Mouse (Mus musculus): Measurements from ENCODE around the gene Sipa1l3. TPM values are rescaled to one million over a fixed set of nuclear protein-coding genes. Genes with fewer than 3 reads are reported as not detected.

Sipa1l3 gene
- polyA plus RNA-seq (2012; rRNA removed), result 25.6 and 38.0 TPM in 2 replicates

DNA sequence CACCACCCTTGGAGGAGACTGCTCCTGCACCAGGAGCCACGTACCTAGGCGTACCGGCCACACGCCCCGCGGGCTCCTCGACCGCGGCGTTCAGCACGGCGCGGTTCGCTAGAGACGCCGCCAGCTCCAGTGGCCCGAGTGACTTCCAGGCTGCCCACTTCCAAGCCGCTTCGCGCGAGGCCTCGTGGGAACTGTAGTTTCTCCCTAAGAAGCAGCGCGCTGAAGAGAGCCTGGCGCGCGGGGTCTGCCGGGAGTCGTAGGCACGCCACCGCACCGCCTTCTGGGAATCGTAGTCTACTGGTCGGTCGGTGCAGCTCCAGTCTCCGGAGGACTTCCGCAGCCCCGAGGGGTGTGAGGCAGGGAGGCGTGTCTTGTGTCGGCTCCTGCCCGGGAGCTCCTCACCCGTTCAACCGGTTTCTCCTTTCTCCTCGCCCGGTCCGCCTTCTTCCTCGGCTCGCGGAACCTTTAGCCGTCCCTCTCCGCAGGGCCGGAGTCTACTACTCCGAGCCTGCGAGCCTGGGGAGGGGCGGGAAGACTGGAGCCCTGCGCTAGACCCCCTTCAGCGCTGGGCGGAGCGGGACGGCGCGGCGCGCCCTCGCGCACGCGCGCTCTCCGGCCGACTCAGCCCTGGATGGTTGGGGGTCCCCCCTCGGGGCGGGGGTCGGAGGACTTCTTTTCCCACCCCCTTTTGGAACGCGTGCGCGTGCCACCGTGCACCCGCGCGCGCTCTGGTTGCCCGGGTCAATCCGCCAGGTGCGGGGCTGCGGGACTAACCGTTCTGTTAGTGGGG is at the start of gene Sipa1l3:
Gene Sipa1l3, minus strand, starts transcription at position 221 of the 790 bp plus-strand sequence.

DNA sequence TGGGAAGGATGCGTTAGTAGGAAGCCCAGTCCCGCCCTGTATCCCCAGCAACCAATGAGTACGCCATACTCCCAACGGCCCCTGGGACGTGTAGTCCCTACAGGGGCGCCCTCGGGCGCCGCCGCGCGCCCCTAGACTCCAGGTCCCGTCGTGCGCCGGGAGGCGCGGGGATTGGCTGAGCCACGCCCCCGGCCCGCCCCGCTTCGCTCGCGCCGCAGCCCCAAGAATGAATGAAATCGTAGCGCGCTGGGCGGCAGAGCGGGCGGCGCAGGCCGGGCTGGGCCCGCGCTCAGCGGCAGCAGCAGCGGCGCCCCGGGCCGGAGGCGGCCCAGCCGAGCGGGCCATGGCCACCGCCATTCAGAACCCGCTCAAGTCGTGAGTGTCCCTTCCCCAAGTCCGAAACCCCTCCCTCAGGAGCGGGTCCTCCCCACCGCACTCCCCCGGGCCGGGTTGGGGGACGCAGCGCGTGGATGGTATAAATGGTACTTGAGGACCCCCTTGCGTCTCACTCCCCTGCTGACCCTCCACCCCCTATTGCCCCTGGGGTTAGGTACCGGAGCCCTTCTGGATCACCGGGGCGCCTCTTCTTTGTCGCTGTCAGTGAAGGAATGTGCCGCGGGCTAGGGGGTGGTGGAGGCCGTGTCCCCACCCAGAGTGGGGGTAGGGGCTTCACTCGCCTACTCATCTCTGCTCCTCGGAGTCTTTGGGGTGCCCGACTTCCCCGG is 214.5 kb downstream of the Sipa1l3 start, which contains the start of gene Dpf1:
Gene Dpf1, plus strand, starts transcription at position 214 of the 725 bp plus-strand sequence.

DNA sequence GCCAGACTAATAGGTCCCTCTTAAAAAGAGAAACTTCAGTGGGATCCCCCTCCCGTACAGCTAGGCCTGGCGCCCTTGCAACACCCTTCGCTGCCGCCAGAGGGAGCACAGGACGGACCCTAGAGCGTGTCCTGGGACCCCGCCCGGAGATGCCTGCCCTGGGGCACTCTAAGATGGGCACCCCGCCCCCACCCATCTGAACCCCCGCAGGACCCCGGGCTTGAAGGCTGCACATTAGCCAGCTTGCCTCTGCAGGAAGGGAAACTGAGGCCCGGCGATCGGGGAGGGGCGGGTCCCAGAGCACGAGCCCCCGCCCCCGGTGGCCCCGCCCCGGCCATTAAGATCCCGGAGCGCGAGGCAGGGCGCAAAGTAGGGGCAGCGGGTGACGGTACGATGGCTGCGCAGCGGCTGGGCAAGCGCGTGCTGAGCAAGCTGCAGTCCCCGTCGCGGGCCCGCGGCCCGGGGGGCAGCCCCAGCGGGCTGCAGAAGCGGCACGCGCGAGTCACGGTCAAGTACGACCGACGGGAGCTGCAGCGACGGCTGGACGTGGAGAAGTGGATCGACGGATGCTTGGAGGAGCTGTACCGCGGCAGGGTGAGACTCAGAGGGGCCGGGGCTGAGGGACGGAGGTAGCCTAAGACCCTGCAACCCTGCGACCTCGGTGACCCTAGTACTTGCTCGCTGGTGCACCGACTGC is 229.4 kb downstream of the Sipa1l3 start, which contains the start of gene Ppp1r14a:
Gene Ppp1r14a, plus strand, starts transcription at position 367 of the 697 bp plus-strand sequence.

DNA sequence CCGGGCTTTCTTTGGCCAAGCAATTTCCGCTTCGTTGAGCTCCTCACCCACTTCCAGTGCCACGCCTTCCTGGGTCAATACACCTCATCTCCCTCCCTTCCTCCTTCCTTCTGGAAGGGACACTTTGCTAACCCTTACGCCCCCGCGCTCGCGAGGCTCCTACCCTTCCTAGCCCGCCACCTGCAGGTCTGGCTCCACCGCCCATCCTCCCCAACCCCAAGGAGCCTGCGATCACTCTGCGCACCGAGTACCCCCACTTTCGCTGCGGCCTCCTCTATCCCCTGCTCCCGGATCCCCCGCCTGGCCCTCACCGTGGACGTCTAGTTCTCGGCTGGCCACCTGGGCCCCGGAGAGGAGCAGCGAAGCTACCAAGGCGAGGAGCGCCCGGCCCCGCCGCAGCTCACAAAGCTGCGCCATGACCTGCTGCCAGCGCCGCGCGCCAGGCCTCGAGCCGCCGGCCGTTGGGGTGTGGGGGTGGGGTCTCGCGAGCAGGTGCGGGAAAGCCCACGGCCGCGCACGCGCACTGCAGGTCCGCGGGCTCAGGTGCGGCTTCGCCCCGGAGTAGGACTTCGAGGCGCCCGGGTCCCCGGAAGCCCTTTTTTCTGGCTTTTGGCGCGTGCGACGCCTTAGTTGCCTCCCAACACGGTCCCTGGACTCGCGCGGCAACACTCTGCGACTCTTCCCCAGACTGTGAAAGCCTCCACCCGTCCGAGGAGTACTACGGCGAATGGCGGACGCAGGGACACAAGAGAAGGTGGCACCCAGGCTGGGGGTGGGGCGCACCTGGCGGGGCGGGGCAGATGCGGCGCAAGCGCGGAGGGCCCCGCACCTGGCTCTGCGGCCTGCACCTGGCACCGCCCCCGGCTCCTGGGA is 237.0 kb downstream of the Sipa1l3 start, which contains the start of gene Spint2:
Gene Spint2, minus strand, starts transcription at position 712 of the 873 bp plus-strand sequence.

Other genes with a start within 250 kb of the Sipa1l3 start
- 36.9 and 49.5 TPM in 2 replicates for gene Spint2, start 236.7 kb downstream of the Sipa1l3 start, polyA plus RNA-seq (2012; rRNA removed)
- 9.3 and 13.2 TPM in 2 replicates for gene Ppp1r14a, start 229.3 kb downstream of the Sipa1l3 start, polyA plus RNA-seq (2012; rRNA removed)
- gene Dpf1, start 214.7 kb downstream of the Sipa1l3 start, polyA plus RNA-seq (2012; rRNA removed), result 111 and 128 TPM in 2 replicates
- gene Catsperg2, start 208.4 kb upstream of the Sipa1l3 start, polyA plus RNA-seq (2012; rRNA removed), result 0.85 and 1.0 TPM in 2 replicates
- 13.9 and 15.0 TPM in 2 replicates for gene Zfp84, start 249.9 kb upstream of the Sipa1l3 start, polyA plus RNA-seq (2012; rRNA removed)